Mouse (Mus musculus) retina, postnatal 7 days (tissue): ENCODE data around the gene Mertk.

Experiments
- DNase-seq: peaks from one replicate; pipeline ENCODE4 v3.0.0-alpha.2; 2012; ENCODE audit warnings: low read depth, low spot score

The Mertk gene

DNA sequence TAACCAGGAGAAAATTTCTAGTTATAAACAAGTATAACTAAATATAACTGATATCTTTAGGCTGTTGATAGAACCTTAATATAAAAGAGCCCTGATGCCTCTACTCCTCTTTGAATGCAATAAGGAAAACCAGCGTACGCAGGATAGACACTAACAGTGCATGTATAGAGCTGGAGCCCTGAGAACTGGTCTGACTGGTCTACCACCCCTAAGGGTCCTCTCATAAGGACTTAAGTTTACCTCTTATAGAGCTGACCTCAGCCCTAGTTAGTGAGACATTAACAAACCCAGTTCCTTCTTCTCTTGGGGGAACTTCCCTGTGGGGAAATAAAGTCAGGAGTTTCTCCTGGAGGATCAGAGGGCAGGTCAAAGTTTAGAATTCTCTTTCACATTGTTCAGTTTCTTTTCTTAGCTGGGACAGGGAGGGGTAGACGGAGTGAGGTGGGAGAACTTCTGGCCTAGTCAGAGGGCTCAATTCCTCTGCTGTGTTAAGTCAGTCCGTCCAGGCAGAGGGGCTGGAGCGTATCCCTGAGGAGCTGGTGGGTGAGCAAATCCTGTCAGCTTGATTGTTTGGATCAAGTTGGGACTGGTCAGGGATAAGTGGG is 23.5 kb downstream of the Mertk start:
- no peak for DNase-seq

DNA sequence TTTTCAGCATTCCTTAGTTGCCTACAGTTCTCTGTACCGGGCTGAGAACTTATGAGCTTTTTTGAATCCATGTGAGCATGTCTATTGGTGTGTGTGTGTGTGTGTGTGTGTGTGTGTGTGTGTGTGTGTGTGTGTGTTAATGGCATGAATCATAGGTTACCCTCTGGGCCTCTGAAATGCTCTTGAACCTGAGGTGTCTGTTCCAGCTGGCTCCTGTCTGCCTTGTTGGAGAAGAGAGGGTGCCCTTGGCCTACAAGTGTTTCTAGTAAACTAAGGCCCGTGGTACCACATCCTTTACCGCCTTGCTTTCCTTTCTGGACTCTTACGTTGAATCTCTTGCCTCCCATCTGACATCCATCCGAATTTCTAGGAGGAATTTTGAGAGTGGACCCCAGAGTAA is 27.3 kb downstream of the Mertk start:
- DNase-seq: no peak

DNA sequence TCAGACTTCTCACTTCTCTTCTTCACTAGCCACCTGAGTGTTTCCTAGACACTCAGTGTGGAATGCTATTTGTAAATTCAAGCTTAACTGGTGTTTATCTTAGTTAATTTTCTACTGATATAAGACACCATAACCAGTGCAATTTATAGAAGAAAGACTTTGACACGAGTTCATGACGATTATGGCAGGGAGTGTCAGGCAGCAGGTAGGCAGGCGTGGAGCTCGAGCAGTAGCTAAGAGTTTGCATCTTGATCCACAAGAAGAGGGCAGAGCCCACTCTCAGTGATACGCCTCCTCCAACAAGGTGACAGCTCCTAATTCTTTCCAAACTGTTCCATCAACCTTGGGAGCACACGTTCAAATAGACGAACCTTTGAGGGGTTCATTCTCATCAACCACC is 27.9 kb downstream of the Mertk start:
- DNase-seq: no peak

DNA sequence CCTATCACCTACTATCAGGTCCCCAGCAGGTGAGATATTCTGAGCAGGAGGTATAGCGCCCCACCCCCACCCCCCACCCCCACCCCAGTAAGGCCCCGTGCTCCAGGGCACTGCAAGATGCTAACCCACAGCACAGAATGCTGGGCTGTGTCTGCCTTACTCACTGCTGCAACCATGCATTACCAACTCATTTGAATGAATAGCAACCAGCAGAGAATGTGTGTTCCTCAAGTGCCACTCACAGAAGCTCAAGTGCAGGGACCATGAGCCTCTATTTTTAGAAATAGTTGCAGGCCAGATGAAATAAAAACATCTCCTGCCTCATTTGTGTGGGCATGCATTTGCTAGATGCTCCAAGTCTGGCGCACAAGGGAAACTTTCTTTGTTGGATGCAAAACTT is 28.8 kb downstream of the Mertk start:
- DNase-seq: no peak

DNA sequence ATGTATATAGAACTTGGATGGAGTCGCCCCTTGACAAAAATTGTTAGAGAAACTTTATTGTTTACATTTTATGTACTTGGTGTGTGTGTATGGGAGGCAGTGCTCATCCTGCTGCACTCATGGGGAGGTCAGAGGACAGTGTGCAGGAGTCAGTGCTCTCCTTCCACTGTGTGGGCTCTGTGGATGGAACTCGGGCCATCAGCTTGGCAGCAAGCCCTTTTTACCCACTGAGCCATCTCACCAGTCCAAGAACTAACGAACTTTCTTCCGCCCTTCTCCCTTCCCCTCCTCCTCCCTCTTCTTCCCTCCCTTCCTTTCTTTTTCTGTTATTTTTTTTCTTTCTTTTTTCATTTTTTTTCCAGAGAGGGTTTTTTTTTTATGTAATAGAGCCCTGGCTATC is 29.3 kb downstream of the Mertk start:
- no peak for DNase-seq

DNA sequence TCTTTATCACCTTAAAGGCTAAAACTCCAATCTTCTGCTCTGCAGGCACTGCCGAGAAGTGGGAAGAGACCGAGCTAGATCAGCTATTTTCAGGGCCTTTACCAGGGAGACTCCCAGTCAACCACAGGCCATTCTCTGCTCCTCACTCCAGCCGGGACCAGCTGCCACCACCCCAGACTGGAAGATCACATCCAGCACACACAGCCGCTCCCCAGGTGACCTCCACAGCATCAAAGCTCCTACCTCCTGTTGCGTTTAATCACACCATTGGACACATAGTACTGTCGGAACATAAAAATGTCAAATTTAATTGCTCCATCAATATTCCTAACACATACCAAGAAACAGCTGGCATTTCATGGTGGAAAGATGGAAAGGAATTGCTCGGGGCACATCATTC is 30.4 kb downstream of the Mertk start:
- no peak for DNase-seq

DNA sequence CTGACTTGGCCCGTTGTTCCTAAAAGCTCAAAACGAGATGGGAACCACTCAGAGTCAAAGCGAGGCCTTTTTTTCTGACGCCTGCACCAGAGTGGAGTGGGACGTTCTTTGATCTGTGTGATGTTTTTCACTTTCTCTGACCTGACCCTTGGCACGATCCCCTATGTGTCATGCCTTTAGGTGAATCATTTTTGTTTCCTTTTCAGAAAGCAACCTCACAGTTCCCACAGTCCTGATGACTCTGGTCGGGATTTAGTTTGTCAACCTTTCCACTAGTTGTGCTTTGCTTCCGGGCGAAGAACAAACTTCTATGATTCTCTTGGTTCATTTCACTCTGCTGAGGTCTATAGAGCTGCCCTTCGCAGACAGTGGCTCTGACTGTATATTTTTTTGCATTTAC is 32.8 kb downstream of the Mertk start:
- DNase-seq: no peak

DNA sequence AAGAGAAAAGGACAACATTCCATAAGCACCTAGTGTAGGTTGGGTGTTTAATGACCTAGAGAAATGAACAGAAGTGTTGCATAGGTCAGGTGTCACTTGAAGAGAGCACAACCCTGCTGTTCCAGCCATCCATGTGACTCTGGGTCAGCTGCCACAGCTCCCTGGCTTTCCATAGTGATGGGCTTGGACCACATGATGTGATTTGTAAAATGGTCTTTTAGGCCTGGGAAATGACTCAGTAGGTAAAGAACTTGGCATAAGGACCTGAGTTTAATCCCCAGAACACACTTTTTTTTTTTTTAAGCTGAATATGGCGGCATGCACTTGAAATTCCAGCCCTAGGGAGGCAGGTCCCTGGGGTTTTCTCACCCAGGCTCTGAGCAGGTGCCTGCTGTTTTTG is 33.2 kb downstream of the Mertk start:
- DNase-seq: no peak

DNA sequence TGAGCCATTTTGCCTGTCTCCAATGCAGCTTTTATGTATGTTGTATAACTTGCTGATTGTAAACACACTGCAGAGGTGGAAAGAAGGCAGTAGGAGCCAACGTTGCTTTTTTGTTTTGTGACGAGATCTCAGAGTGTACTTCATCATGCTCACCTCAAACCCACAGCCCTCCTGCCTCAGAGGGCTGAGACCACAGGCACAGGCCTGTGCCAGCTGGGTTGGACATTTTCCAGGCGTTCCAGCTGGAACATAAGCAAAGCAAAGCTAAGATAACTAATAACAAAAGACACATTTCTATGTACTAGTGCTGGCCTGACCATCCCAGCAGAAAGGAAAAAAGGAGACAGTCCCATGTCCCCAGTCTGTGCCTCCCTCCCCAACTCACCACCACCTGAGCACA is 36.3 kb downstream of the Mertk start:
- DNase-seq: no peak

DNA sequence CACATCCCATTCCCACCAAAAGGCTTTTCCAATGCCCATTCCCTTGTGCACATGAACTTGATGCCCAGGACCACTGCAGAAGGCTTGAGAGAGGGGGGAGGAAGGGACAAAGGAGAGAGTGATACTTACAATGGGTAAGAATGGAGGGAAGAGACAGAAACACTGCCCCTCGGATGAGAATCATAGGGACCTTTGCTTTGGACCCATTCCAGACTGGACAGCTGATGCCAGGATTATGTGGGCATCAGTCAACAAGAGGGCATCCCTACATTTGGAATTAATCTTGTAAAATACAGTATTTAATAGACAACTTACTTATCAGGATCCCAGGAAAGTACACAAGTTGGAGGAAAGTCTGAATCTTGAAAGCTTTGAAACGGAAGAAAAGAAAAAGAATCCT is 38.3 kb downstream of the Mertk start:
- DNase-seq: no peak

DNA sequence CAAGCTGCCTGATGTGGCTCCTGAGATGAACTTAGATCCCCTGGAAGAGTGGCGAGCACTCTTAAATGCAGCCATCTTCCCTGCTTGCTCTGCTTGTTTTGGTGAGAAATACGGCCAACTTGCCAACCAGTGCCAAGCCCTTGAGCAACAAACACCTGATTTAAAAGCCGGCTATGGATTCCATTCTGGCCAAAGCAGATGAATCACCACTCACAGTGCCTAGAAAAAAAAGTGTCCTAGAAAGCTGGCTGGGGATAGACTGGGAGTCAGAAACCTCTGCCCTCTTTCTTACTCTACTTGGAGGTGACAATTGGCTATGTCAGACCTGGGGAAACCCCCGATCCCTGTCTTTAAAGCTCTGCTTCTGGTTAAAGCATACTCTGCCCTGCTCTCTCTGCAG is 39.0 kb downstream of the Mertk start:
- DNase-seq: no peak

DNA sequence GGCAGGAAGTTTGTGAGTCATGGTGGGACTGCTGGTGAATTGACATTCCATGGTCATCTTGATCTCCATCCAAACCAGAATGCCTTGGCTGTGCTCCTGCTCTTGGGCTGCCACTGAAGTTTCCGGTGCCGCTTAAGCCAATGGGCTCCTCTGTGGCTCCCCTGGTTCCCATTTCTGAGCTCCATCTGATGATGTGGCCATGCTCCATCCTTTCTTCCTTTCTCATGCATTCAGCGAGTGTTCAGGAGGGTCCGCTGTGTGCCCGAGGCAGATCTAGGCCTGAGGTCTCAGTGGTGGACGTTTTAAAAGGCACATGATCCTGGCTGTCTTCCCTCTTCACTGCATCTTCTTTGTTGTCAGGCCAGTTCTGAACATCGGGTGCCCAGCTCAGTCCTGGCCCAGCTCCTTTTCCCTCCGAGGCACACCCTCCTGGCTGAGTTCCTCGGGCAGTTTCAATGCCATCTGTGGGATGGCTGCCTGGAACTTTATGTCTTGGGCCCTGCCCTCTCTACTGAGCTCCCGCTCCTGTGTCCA is 40.0 kb downstream of the Mertk start:
- no peak for DNase-seq

DNA sequence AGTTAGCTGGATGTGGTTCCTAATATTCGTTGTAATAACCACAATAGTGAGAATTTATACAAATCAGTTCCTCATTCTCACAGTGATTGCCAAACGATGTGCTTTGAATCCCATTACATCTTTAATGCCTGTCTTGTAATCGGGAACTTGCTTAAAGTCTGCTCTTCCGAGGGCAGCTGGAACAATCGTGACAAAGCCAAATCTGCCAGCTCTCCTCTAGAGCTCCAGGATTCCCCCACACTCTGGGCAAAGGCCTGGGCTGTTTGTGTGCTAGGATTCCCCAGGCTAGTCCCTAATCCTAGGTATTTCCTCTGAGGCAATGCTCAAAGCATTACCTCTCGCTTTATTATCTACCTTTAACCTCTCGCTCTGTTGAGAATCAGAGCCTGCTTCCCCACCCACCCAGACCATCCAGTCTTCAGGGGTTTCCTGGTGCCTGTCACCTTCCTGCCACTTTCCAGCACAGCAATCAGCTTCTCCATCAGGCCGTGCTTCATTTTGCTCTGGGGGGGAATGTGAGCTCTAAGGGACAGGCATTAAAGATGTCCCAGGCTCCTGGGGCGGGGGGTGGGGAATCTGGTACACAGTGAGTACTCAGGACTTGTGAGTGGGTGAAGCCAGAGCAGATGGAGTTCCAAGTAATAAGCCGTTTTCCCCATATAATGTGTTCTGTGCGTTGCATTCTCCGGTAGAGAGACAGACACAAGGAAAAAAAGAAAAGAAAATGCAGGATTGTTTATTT is 47.3 kb downstream of the Mertk start:
- DNase-seq: no peak

DNA sequence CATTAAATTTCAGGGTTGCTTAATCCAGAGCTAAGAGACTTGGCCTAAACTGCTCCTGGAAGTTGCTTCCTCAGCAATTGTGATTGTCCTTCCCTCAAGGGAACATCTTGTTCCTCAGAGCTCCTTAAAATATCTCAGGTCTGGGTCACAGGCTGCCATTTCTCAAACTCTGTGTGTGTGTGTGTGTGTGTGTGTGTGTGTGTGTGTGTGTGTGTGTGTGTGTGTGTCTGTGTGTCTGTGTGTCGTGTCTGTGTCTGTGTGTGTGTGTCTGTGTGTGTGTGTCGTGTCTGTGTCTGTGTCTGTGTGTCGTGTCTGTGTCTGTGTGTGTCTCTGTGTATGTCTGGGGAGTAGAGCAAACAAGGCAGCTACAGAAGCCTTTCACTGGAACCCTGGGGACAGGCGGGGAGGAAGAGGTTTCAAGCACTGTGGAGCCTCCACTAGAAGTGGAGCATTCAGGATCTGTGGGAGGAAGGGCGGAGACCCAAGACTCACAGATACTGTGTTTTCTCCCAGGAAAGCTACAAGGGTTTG is 47.9 kb downstream of the Mertk start:
- DNase-seq: no peak

DNA sequence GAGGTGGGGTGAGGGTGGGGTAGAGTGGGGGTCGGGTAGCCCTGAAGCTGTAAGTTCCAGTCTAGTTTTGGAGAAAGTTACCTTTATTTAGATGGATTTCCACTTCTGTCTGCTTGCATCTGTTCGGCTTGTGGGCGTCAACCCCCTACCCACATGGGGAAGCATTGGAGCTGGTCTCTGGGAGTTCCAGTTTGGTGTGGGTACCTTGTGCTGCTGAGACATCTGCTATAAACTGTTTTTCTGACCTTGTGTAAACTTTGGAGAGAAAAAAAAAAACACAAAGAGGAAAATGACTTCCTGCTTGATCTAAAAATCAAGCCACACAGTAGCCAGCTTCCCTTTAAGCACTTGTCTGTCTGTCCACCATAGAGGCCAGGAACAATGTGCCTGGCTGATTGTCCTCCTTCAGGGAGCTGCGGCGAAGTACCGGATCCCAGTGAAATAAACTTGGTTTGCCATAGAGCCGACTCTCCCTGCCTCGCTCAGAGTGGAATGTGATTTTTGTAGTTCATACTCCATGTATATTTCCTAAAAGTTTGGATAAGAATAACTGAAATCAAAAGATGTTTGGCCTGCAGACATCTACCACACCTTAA is 48.8 kb downstream of the Mertk start:
- no peak for DNase-seq

DNA sequence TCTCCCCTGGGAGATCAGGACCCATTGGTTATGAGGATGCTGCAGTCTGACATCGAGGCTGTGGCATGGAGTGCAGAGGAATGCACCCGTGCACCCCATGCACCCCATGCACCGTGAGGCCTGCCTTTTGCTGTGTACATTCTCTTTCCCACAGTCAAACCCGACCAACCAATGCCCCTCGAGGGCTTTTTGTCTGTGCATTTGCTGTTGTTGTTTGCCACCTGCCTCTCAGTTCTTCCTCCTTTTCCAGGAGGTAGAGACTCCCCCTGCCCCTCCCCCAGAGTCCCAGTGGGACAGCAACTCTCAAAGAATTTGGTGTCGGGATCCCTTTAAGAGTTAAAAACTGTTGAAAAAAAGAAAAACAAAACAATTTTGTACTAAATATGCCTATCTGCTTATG is 49.4 kb downstream of the Mertk start:
- DNase-seq: no peak

DNA sequence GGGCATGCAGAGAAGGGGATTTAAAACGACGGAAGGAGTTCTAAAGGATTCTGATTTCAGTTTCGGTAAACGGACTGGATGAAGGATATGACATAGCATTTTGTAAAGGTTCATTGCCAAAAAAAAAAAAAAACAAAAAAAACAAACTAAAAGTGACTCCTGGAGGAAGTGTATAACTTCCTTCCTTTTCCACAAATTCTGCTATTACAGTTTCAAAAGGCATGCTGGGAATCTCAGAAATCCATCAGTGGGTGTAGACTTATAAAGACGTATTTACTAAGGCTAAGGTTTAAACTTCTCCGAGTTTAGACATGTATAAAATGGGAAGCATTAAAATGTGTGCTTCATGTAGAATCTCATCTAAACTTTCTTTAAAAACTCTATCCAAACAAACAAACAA is 52.3 kb downstream of the Mertk start:
- no peak for DNase-seq

DNA sequence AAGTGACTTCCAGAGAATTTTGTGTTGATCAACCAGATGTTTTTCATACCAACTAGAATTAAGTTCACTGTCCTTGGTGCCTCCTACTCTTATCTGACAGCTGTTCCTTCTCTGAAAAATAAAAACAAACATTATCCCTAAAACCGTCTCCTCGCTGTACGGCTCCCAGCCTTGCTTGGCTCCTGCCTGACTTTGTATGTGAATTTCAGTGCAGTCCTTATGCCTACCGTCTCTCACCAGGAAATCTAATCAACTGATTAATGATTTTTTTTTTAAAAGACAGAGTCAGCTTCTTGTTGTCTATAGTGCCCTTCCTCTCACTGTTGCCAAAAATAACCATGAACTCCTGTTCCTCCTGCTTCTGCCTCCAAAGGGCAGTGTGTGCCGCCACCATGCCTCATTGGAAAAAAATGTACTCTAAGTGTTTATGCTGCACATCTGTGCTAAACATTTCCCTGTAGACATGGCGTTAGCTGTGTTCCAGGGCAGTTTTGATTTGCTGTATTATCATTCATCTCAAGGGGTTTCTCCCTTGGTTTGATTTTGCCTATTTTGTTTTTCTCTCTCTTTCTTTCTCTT is 54.6 kb downstream of the Mertk start:
- no peak for DNase-seq

DNA sequence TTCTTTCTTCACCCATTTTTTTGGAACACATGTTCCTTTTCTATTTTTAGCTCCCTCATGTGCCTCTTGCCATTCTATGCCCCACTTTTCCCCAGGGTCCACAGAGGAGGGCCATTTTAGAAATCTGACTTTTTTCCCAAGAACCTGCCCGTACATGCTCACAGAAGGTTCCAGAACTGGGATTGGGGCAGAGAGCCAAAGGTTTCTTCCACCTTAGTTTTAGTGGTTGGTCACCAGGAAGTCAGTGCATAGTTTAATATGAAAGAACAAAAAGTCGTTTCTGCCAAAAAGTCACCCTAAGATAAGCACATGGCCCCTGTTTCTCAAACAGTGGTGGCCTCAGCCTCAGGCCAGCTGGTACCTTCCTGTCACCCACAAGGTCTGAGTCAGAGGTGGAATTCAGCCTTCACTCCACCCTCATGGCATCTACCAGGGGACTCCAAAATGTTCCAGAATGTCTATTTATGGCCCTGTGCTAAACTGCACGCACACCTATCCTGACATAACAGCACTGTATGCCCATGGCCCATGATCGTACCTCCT is 56.5 kb downstream of the Mertk start:
- DNase-seq: no peak

DNA sequence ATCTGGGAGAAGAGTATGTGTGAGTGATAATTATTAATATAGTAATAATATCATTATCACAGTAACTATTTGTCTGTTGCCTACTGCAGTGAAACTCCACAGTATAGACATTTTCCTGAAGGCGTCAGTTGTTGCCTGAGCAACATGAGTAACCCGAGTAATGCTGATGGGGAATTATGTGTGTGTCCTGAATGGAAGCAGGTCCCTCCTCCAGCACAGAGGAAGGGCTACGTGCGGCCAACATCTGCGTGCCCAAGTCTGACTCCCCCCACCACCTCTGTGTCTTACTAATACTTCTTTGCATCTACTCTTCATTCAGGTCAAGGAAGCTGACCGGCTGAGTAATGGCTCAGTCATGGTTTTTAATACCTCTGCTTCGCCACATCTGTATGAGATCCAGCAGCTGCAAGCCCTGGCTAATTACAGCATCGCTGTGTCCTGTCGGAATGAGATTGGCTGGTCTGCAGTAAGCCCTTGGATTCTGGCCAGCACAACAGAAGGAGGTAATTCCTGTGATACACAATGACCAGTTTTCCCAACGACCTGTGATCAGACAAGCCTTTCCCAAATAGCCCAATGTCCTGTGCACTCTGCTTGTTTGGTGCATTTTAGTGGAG is 60.1 kb downstream of the Mertk start:
- peak; percentile 38 for DNase-seq

DNA sequence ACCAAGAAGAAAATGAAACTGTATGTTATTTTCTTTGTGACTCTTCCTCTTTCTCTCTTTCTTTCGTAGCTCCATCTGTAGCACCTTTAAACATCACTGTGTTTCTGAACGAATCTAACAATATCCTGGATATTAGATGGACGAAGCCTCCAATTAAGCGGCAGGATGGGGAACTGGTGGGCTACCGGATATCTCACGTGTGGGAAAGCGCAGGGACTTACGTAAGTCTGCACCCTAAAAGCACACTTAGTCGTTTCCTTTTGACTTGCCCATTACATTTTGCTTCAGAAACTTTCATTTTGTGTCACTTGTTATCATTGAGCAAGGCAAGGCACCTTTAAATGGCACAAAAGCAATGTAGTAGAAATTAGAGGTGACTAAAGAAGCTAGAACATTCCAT is 63.3 kb downstream of the Mertk start:
- DNase-seq: no peak

DNA sequence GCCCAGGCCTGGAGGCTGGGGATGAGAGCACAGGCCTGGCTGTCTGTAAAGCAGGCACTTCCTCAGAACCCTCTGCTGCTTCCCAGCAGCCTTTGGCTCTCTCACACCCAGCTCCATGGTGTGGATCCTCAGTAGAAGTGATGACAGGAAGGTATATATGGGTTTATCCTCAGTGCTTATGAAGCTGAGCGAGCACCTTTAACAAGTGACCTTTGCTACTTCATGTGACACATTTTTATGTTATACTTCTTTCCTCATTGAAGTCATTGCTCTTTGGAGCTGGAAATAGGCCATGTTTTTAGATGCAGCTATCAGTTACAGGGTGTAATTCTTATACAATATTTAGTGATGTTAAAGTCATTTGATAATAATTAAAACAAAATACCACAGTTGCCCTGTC is 67.0 kb downstream of the Mertk start:
- no peak for DNase-seq
